Comparison of ENCODE assay signal across 23 mouse cellular contexts in the genomic region with DNA sequence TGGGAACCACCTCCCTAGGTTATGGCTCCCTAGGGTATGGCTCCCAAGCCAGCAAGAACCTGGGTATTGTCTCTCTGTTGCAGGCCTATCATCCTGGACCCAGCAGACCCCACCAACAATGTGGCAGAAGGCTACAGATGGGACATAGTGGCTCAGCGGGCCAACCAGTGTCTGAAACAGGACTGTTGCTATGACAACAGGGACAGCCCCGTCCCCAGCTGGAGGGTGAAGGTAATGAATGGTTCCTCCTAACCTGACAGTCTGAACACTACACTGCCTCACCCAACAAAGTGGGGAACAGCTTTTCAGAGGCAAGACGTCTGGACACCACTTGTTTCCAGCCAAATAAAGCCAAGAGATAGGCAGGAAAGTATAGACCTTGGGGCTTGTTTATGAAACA. TPM values are rescaled to one million over a fixed set of nuclear protein-coding genes. Genes with fewer than 3 reads are reported as not detected.
A peak's percentile ranks its signal among the peaks of the same experiment; 100 is the strongest.
DNase-seq lines count a peak whose midpoint lies in the region; ATAC-seq and TF ChIP-seq lines count a peak whose summit lies in the region.
"Had no signal": no experiment of that assay in that cellular context is flagged by ENCODE, and none has a peak within 500 bp of the region (broad histone marks: within the 10 kb centered on the region; RNA-seq: fewer than 3 reads in every experiment).

No protein-coding gene starts in this region.

- H3K36me3 ChIP-seq in hindbrain, embryonic 10.5 days = no peaks in the 10 kb centered on the region
- no peaks in the 10 kb centered on the region for H3K36me3 ChIP-seq in hindbrain, embryonic 14.5 days (replicated peaks; ENCODE audit: control insufficient read depth, insufficient read depth)
- no peaks in the 10 kb centered on the region for H3K36me3 ChIP-seq in CH12.LX (replicated peaks in 1 of 2; ENCODE audit: control insufficient read depth in 1 of 2, insufficient read depth in 1 of 2, low read length in 1 of 2)
- H3K36me3 ChIP-seq in hindbrain, postnatal 0 days (ENCODE audit: insufficient read depth, low read length) = no peaks in the 10 kb centered on the region
- H3K36me3 ChIP-seq: limb, embryonic 15.5 days; stomach, embryonic 15.5 days had no signal

- H3K79me2 ChIP-seq in CH12.LX (replicated peaks; ENCODE audit: control insufficient read depth, extremely low read depth, insufficient read depth, poor library complexity, severe bottlenecking) = no peaks in the 10 kb centered on the region

- no peak overlapping the region for H3K9ac ChIP-seq in hindbrain, embryonic 14.5 days
- no peak overlapping the region for H3K9ac ChIP-seq in CH12.LX (ENCODE audit: insufficient read depth, low read depth)
- H3K9ac ChIP-seq in hindbrain, postnatal 0 days (replicated peaks; ENCODE audit: low read length) = no peak overlapping the region
- H3K9ac ChIP-seq: limb, embryonic 15.5 days; liver, postnatal 0 days; stomach, embryonic 15.5 days had no signal

- H3K4me1 ChIP-seq in hindbrain, embryonic 10.5 days (replicated peaks) = peaks cover 21% of the 10 kb centered on the region; the same call in 1 of the 2 replicates
- no peaks in the 10 kb centered on the region for H3K4me1 ChIP-seq in hindbrain, embryonic 14.5 days (replicated peaks; ENCODE audit: control insufficient read depth, insufficient read depth, low read length)
- H3K4me1 ChIP-seq in CH12.LX (ENCODE audit: control insufficient read depth in 1 of 2, insufficient read depth in 2 of 2) = peaks cover 7 to 18% of the 10 kb centered on the region in 2 experiments; a peak in 3 of 4 replicates
- no peaks in the 10 kb centered on the region for H3K4me1 ChIP-seq in hindbrain, postnatal 0 days (ENCODE audit: insufficient read depth, low read length)
- H3K4me1 ChIP-seq: limb, embryonic 15.5 days; megakaryocyte, embryonic 14.5 days; stomach, embryonic 15.5 days had no signal

- TF ChIP-seq POLR2A in CH12.LX (IDR thresholded peaks at IDR 0.05; ENCODE audit: low read depth, low read length) = no peak

- no peaks in the 10 kb centered on the region for H3K27me3 ChIP-seq in hindbrain, embryonic 10.5 days (ENCODE audit: insufficient read depth, poor library complexity, severe bottlenecking)
- no peaks in the 10 kb centered on the region for H3K27me3 ChIP-seq in hindbrain, embryonic 14.5 days (ENCODE audit: control insufficient read depth, insufficient read depth, low read length)
- peaks cover 3% of the 10 kb centered on the region for H3K27me3 ChIP-seq in CH12.LX (replicated peaks)
- H3K27me3 ChIP-seq in hindbrain, postnatal 0 days (ENCODE audit: insufficient read depth, low read length) = no peaks in the 10 kb centered on the region
- H3K27me3 ChIP-seq: limb, embryonic 15.5 days; stomach, embryonic 15.5 days had no signal

- no peak for TF ChIP-seq EP300 in CH12.LX (IDR thresholded peaks at IDR 0.05; ENCODE audit: low read length)

- in situ Hi-C loops in CH12.LX (cut with MboI; ENCODE audit: low pct_ligation_motif_present, low pct_unique_long_range_greater_than_20kb, low sequenced_read_pairs) = no loop called here

- no peak for TF ChIP-seq CTCF in CH12.LX (conservative IDR thresholded peaks at IDR 0.05 in 1 of 2, IDR thresholded peaks at IDR 0.05 in 1 of 2; ENCODE audit: low read depth in 2 of 2, low read length in 2 of 2)
- TF ChIP-seq CTCF in hindbrain, postnatal 0 days (IDR thresholded peaks at IDR 0.05; ENCODE audit: low read depth) = no peak

- DNase-seq in hindbrain, embryonic 10.5 days (ENCODE audit: low spot score) = peak; percentile 31
- DNase-seq in hindbrain, embryonic 14.5 days (ENCODE audit: low spot score) = no peak
- DNase-seq in CH12.LX (ENCODE audit: extremely low read depth) (peak; percentile 70), ZHBTc4 (ENCODE audit: low read depth, low spot score) (peak; percentile 62)
- peak; percentile 51 for DNase-seq in hindbrain, postnatal 0 days (ENCODE audit: low spot score)
- DNase-seq in urinary bladder, adult 2 months (ENCODE audit: low spot score) = no peak
- DNase-seq: adrenal gland, postnatal 25 days; cerebellum, adult 8-10 months; heart, adult 18-20 months; heart, postnatal 4 days; liver, postnatal 0 days; lung, postnatal 14 days; spleen, adult 18-20 months; thymus, adult 2 months had no signal

- no peak for ATAC-seq in hindbrain, embryonic 14.5 days (ENCODE audit: low FRiP score)
- ATAC-seq in hindbrain, postnatal 0 days = no peak
- no peak for ATAC-seq in granulocyte monocyte progenitor cell, adult 5-6 weeks (replicated peaks; ENCODE audit: poor library complexity, severe bottlenecking)
- ATAC-seq: intestine, postnatal 0 days; liver, postnatal 0 days had no signal

- dilution Hi-C loops in CH12.LX (cut with MboI; ENCODE audit: extremely low pct_ligation_motif_present, extremely low pct_unique_long_range_greater_than_20kb, low sequenced_read_pairs) = no loop called here

- H3K9me3 ChIP-seq in hindbrain, embryonic 10.5 days = peaks cover 7% of the 10 kb centered on the region; the same call in 1 of the 2 replicates
- H3K9me3 ChIP-seq in hindbrain, embryonic 14.5 days (ENCODE audit: control insufficient read depth, low read length) = no peaks in the 10 kb centered on the region
- H3K9me3 ChIP-seq in CH12.LX (replicated peaks; ENCODE audit: low read length) = no peaks in the 10 kb centered on the region
- H3K9me3 ChIP-seq in hindbrain, postnatal 0 days (ENCODE audit: low read length) = no peaks in the 10 kb centered on the region
- H3K9me3 ChIP-seq: limb, embryonic 15.5 days; stomach, embryonic 15.5 days had no signal

- 24% methylated on average over 3 of the region's 3 CpGs for WGBS in hindbrain, embryonic 10.5 days
- WGBS in hindbrain, embryonic 14.5 days = 15% methylated on average over 3 of the region's 3 CpGs
- WGBS in hindbrain, postnatal 0 days = 10% methylated on average over 3 of the region's 3 CpGs

- TF ChIP-seq RAD21 in CH12.LX (IDR thresholded peaks at IDR 0.05; ENCODE audit: low read depth, low read length) = no peak

- H3K4me3 ChIP-seq in hindbrain, embryonic 10.5 days = no peak overlapping the region
- H3K4me3 ChIP-seq in hindbrain, embryonic 14.5 days (replicated peaks; ENCODE audit: low read length) = no peak overlapping the region
- H3K4me3 ChIP-seq in CH12.LX (replicated peaks in 1 of 3; ENCODE audit: low read depth in 2 of 3, low read length in 2 of 3, poor library complexity in 1 of 3) = no peak overlapping the region
- H3K4me3 ChIP-seq in hindbrain, postnatal 0 days (ENCODE audit: low read length) = no peak overlapping the region
- H3K4me3 ChIP-seq: limb, embryonic 15.5 days; megakaryocyte, embryonic 14.5 days; stomach, embryonic 15.5 days had no signal

- no peak overlapping the region for H3K4me2 ChIP-seq in hindbrain, embryonic 14.5 days (replicated peaks)
- no peak overlapping the region for H3K4me2 ChIP-seq in CH12.LX (ENCODE audit: insufficient read depth, low read depth, poor library complexity, severe bottlenecking)
- H3K4me2 ChIP-seq in hindbrain, postnatal 0 days (ENCODE audit: low read depth, low read length) = no peak overlapping the region
- H3K4me2 ChIP-seq: limb, embryonic 15.5 days; stomach, embryonic 15.5 days had no signal

- H3K27ac ChIP-seq in hindbrain, embryonic 10.5 days = 0 out of 2 replicates have a peak overlapping the region, but pooled peaks have one; percentile 35
- no peak overlapping the region for H3K27ac ChIP-seq in hindbrain, embryonic 14.5 days
- H3K27ac ChIP-seq in CH12.LX (ENCODE audit: insufficient read depth, low read depth) = no peak overlapping the region
- no peak overlapping the region for H3K27ac ChIP-seq in hindbrain, postnatal 0 days
- H3K27ac ChIP-seq: kidney, postnatal 0 days; limb, embryonic 15.5 days; stomach, embryonic 15.5 days had no signal

RNA-seq across cellular contexts. Expression of gene 2210016L21Rik, which starts 6.1 kb away (rescaled TPM):
- polyA plus RNA-seq in hindbrain, embryonic 10.5 days (2016; fragmentation: Nextera tagmentation; extraction: Ambion mirVana) = 49.0 and 49.9 TPM in 2 replicates
- 126 and 135 TPM in 2 replicates for polyA plus RNA-seq in hindbrain, embryonic 14.5 days (2014; fragmentation: Nextera tagmentation; extraction: Ambion mirVana)
- total RNA-seq in CH12.LX (2012; rRNA removed) (21.6 TPM in 2 replicates), CH12.LX (2014; rRNA removed) (11.0 and 11.5 TPM in 2 replicates)
- polyA plus RNA-seq in CH12.LX (2012; ENCODE audit: insufficient read length, low read depth) = 32.5 and 49.1 TPM in 2 replicates
- 51.5 and 53.0 TPM in 2 replicates for total RNA-seq in hindbrain, postnatal 0 days (2014; rRNA removed)
- 178 and 204 TPM in 2 replicates for polyA plus RNA-seq in hindbrain, postnatal 0 days (2015; fragmentation: Nextera tagmentation; extraction: Ambion mirVana)
- 36.2 and 37.4 TPM in 2 replicates for polyA plus RNA-seq in urinary bladder, adult 2 months (2012; rRNA removed)
- 9.0 and 12.3 TPM in 2 replicates for total RNA-seq in granulocyte monocyte progenitor cell, adult 5-6 weeks (2014; fragmentation: Nextera tagmentation)
- 10.7 and 14.2 TPM in 2 replicates for total RNA-seq in granulocyte monocyte progenitor cell, adult 5-6 weeks (2017)

RNA-seq across cellular contexts. Expression of gene Oasl1, which starts 12.8 kb away (rescaled TPM):
- not detected in 2 replicates for polyA plus RNA-seq in hindbrain, embryonic 10.5 days (2016; fragmentation: Nextera tagmentation; extraction: Ambion mirVana)
- 0.13 and 0.25 TPM in 2 replicates for polyA plus RNA-seq in hindbrain, embryonic 14.5 days (2014; fragmentation: Nextera tagmentation; extraction: Ambion mirVana)
- total RNA-seq in CH12.LX (2012; rRNA removed) (not detected in 2 replicates), CH12.LX (2014; rRNA removed) (not detected in 2 replicates)
- polyA plus RNA-seq in CH12.LX (2012; ENCODE audit: insufficient read length, low read depth) = 0.37 and 0.46 TPM in 2 replicates
- total RNA-seq in hindbrain, postnatal 0 days (2014; rRNA removed) = 0.63 and 1.0 TPM in 2 replicates
- polyA plus RNA-seq in hindbrain, postnatal 0 days (2015; fragmentation: Nextera tagmentation; extraction: Ambion mirVana) = 0.25 and 0.32 TPM in 2 replicates
- 1.7 and 2.2 TPM in 2 replicates for polyA plus RNA-seq in urinary bladder, adult 2 months (2012; rRNA removed)
- total RNA-seq in granulocyte monocyte progenitor cell, adult 5-6 weeks (2014; fragmentation: Nextera tagmentation) = 5.2 and 5.4 TPM in 2 replicates
- 0.73 and 1.8 TPM in 2 replicates for total RNA-seq in granulocyte monocyte progenitor cell, adult 5-6 weeks (2017)
- total RNA-seq: gastrocnemius, adult 8-10 months had no signal

RNA-seq across cellular contexts. Expression of gene Hnf1a, which starts 35.1 kb away (rescaled TPM):
- 0.05 TPM in 1 of 2 replicates, not detected in the other for polyA plus RNA-seq in hindbrain, embryonic 10.5 days (2016; fragmentation: Nextera tagmentation; extraction: Ambion mirVana)
- polyA plus RNA-seq in hindbrain, embryonic 14.5 days (2014; fragmentation: Nextera tagmentation; extraction: Ambion mirVana) = 0.07 TPM in 1 of 2 replicates, not detected in the other
- total RNA-seq in CH12.LX (2012; rRNA removed) = not detected in 2 replicates
- total RNA-seq in CH12.LX (2014; rRNA removed) = not detected in 2 replicates
- polyA plus RNA-seq in CH12.LX (2012; ENCODE audit: insufficient read length, low read depth) = not detected in 2 replicates
- total RNA-seq in hindbrain, postnatal 0 days (2014; rRNA removed) = not detected in 2 replicates
- 0.05 TPM in 2 replicates for polyA plus RNA-seq in hindbrain, postnatal 0 days (2015; fragmentation: Nextera tagmentation; extraction: Ambion mirVana)
- 0.06 and 0.09 TPM in 2 replicates for polyA plus RNA-seq in urinary bladder, adult 2 months (2012; rRNA removed)
- total RNA-seq in granulocyte monocyte progenitor cell, adult 5-6 weeks (2014; fragmentation: Nextera tagmentation) = not detected in 2 replicates
- not detected in 2 replicates for total RNA-seq in granulocyte monocyte progenitor cell, adult 5-6 weeks (2017)
- total RNA-seq: adrenal gland, postnatal 25 days; gastrocnemius, adult 8-10 months; heart, adult 18-20 months; heart, postnatal 4 days had no signal
- polyA plus RNA-seq: cortical plate, adult 2 months; heart, embryonic 14.5 days; limb, embryonic 15.5 days had no signal

RNA-seq across cellular contexts. Expression of gene Oasl2, which starts 39.1 kb away (rescaled TPM):
- polyA plus RNA-seq in hindbrain, embryonic 10.5 days (2016; fragmentation: Nextera tagmentation; extraction: Ambion mirVana) = 0.70 and 1.2 TPM in 2 replicates
- polyA plus RNA-seq in hindbrain, embryonic 14.5 days (2014; fragmentation: Nextera tagmentation; extraction: Ambion mirVana) = 3.7 and 5.0 TPM in 2 replicates
- total RNA-seq in CH12.LX (2012; rRNA removed) (not detected in 2 replicates), CH12.LX (2014; rRNA removed) (not detected in 2 replicates)
- polyA plus RNA-seq in CH12.LX (2012; ENCODE audit: insufficient read length, low read depth) = 0.31 and 0.38 TPM in 2 replicates
- total RNA-seq in hindbrain, postnatal 0 days (2014; rRNA removed) = 6.3 and 6.9 TPM in 2 replicates
- polyA plus RNA-seq in hindbrain, postnatal 0 days (2015; fragmentation: Nextera tagmentation; extraction: Ambion mirVana) = 4.7 and 6.1 TPM in 2 replicates
- polyA plus RNA-seq in urinary bladder, adult 2 months (2012; rRNA removed) = 30.2 and 36.0 TPM in 2 replicates
- 6.7 and 10.4 TPM in 2 replicates for total RNA-seq in granulocyte monocyte progenitor cell, adult 5-6 weeks (2014; fragmentation: Nextera tagmentation)
- total RNA-seq in granulocyte monocyte progenitor cell, adult 5-6 weeks (2017) = 4.7 and 7.6 TPM in 2 replicates

Comparison
In these comparisons a context has a peak if more than half of its experiments do, and no peak if none do; other contexts are left out.
1. DNase-seq: peak in hindbrain, embryonic 10.5 days (single experiment), CH12.LX (single experiment), ZHBTc4 (single experiment) and hindbrain, postnatal 0 days (single experiment); none in hindbrain, embryonic 14.5 days (single experiment) and urinary bladder, adult 2 months (single experiment).